Mouse (Mus musculus): ENCODE results near the gene Dlgap1.

DNA sequence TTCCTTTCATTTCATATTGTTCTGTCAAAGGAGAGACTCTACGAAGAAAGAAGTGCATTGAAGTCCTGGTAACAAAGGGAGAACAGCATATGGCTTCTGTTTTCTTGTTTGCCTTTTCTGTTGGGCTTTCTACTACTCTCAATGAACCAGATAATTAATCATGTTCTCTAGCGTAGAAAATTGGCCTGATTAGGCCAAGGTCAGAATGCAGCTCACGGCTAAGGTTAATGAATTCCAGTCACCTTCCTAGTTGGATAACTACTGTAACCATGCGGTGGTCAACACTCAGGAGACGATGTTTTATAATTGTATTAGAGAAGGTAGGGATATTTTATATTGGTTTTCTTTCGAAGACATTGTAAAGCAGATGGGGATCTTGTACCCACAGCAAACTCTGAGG lies 279.4 kb downstream of the Dlgap1 start:
- TF ChIP-seq CTCF (IDR thresholded peaks at IDR 0.05; ENCODE audit: low read depth) (no peak), EP300 (IDR thresholded peaks at IDR 0.05; ENCODE audit: low read depth) (no peak)
